Mouse (Mus musculus): ENCODE data around the gene Msmp.

GRCm38 (mm10) chr4:43558631-43559356 is 25.5 kb downstream of the Msmp start:
- TF ChIP-seq CTCF (IDR thresholded peaks at IDR 0.05; ENCODE audit: control insufficient read depth, insufficient read depth, insufficient read length) (no peak), MAX (IDR thresholded peaks at IDR 0.05) (peak; percentile 18)

Measured in C2C12 (cell line).